Mouse (Mus musculus) testis, adult 10 weeks (tissue): ENCODE data around the gene Thg1l. TPM values are rescaled to one million over a fixed set of nuclear protein-coding genes. Genes with fewer than 3 reads are reported as not detected.

Experiments
- polyA plus RNA-seq: library from polyadenylated mRNA; stranded (reverse); fragments of 350-450 nt; fragmentation: Illumina TruSeq; extraction: RNeasy Lipid Tissue Mini Kit (QIAGEN cat#74804); gene quantifications from one replicate; pipeline ENCODE4 v1.2.3, GENCODE M21; 2014; ENCODE audit warnings: low read depth, low replicate concordance

Thg1l gene
- 14.9 TPM for polyA plus RNA-seq

GRCm38 (mm10) chr11:45955127-45955627 is at the start of gene Thg1l:
Gene Thg1l, minus strand, starts transcription at chr11:45955494.

GRCm38 (mm10) chr11:45979946-45980892 is 24.9 kb upstream of the Thg1l start, which contains the start of gene Sox30:
Gene Sox30, plus strand, starts transcription at chr11:45980310.

GRCm38 (mm10) chr11:45944643-45945156 is 10.6 kb downstream of the Thg1l start, which contains the start of gene Lsm11:
Gene Lsm11, minus strand, starts transcription at chr11:45944935.

Other genes with a start within 250 kb of the Thg1l start
- 30.0 TPM for gene Clint1, start 103.4 kb downstream of the Thg1l start, polyA plus RNA-seq
- gene Lsm11, start 10.6 kb downstream of the Thg1l start, polyA plus RNA-seq, result 0.74 TPM
- 89.5 TPM for gene Sox30, start 24.8 kb upstream of the Thg1l start, polyA plus RNA-seq
- gene Gm12166, start 96.8 kb upstream of the Thg1l start, polyA plus RNA-seq, result 0.57 TPM
- 0.53 TPM for gene Adam19, start 100.5 kb upstream of the Thg1l start, polyA plus RNA-seq
- not detected for gene Nipal4, start 211.0 kb upstream of the Thg1l start, polyA plus RNA-seq